Mouse (Mus musculus) cerebellum, adult 2 months (tissue): ENCODE measurements around the gene Pip5kl1.

Experiments used
- CTCF ChIP-seq: fragments of 200-500 bp; IDR thresholded peaks from 2 replicates; pipeline ENCODE4 v1.5.1; 2011; ENCODE audit warnings: low read depth, mild to moderate bottlenecking, control low read depth, low read length, moderate library complexity, borderline replicate concordance; ENCODE audit not compliant: insufficient read depth
- POLR2A ChIP-seq: fragments of 200-500 bp; IDR thresholded peaks from 2 replicates; pipeline ENCODE4 v1.6.1; 2011; ENCODE audit warnings: low read length, control low read depth, borderline replicate concordance; ENCODE audit not compliant: insufficient read depth

GRCm38 (mm10) chr2:32625873-32626694, 51.5 kb downstream of the Pip5kl1 start:
- TF ChIP-seq POLR2A (peak; percentile 18; the same call in 1 of the 2 replicates), CTCF (no peak)
